In genomic region chrX:95968594-95968965, GRCm38 (mm10) we compare ENCODE assay signal across 9 mouse cellular contexts. TPM values are rescaled to one million over a fixed set of nuclear protein-coding genes. Genes with fewer than 3 reads are reported as not detected.
DNase-seq lines count a peak whose midpoint lies in the region; ATAC-seq and TF ChIP-seq lines count a peak whose summit lies in the region.
"Had no signal": no experiment of that assay in that cellular context is flagged by ENCODE, and none has a peak within 500 bp of the region (broad histone marks: within the 10 kb centered on the region; RNA-seq: fewer than 3 reads in every experiment).

No protein-coding gene starts in this region.

- peak overlapping the region; percentile 57 for H3K4me2 ChIP-seq in forebrain, postnatal 0 days (ENCODE audit: low read depth)

- H3K27ac ChIP-seq in cerebellum, adult 2 months (ENCODE audit: insufficient read depth, low read length) = peak overlapping the region; percentile 94
- H3K27ac ChIP-seq in forebrain, postnatal 0 days (ENCODE audit: low read depth, low read length) = peak overlapping the region; percentile 81
- peak overlapping the region; percentile 67 for H3K27ac ChIP-seq in layer of hippocampus, adult 2 months
- peak overlapping the region; percentile 53; the same call in 1 of the 2 replicates for H3K27ac ChIP-seq in thymus, adult 2 months (ENCODE audit: control insufficient read depth, insufficient read depth, low read length)

- peaks cover 29% of the 10 kb centered on the region for H3K4me1 ChIP-seq in G1E (ENCODE audit: insufficient read depth, low read depth, low read length)
- H3K4me1 ChIP-seq in cerebellum, adult 2 months (ENCODE audit: control insufficient read depth, insufficient read depth, low read length) = no peaks in the 10 kb centered on the region
- no peaks in the 10 kb centered on the region for H3K4me1 ChIP-seq in forebrain, postnatal 0 days (ENCODE audit: insufficient read depth)
- no peaks in the 10 kb centered on the region for H3K4me1 ChIP-seq in lung, adult 2 months (ENCODE audit: control insufficient read depth, insufficient read depth, low read length)
- H3K4me1 ChIP-seq in thymus, adult 2 months (replicated peaks; ENCODE audit: control insufficient read depth, insufficient read depth, low read length) = peaks cover 7% of the 10 kb centered on the region; the same call in 1 of the 2 replicates

- DNase-seq in G1E (ENCODE audit: low spot score) = peak; percentile 67
- peak; percentile 81 to 88 for DNase-seq in cerebellum, adult 2 months
- DNase-seq in forebrain, postnatal 0 days = peak; percentile 86
- DNase-seq in heart, postnatal 4 days = peak; percentile 73
- peak; percentile 63 to 78 for DNase-seq in layer of hippocampus, adult 2 months (ENCODE audit: low spot score in 2 of 2)
- peak; percentile 58 for DNase-seq in lung, adult 2 months
- peak; percentile 85 for DNase-seq in ovary, adult 18-20 months (ENCODE audit: low spot score)
- DNase-seq in thymus, adult 2 months = peak; percentile 80

- H3K9me3 ChIP-seq in G1E (replicated peaks) = no peaks in the 10 kb centered on the region
- no peaks in the 10 kb centered on the region for H3K9me3 ChIP-seq in forebrain, postnatal 0 days (ENCODE audit: low read length)

- no peak for TF ChIP-seq CTCF in G1E (IDR thresholded peaks at IDR 0.05; ENCODE audit: low read depth, low read length)
- TF ChIP-seq CTCF in cerebellum, adult 2 months (IDR thresholded peaks at IDR 0.05; ENCODE audit: borderline replicate concordance, insufficient read depth, low read depth, low read length) = no peak
- TF ChIP-seq CTCF in forebrain, postnatal 0 days (IDR thresholded peaks at IDR 0.05; ENCODE audit: low read depth) = no peak
- TF ChIP-seq CTCF in layer of hippocampus, adult 2 months (conservative IDR thresholded peaks at IDR 0.05) = no peak
- no peak for TF ChIP-seq CTCF in lung, adult 2 months (IDR thresholded peaks at IDR 0.05; ENCODE audit: insufficient read depth, low read length)
- no peak for TF ChIP-seq CTCF in thymus, adult 2 months (IDR thresholded peaks at IDR 0.05; ENCODE audit: borderline replicate concordance, control insufficient read depth, extremely low read depth, insufficient read depth, low read length, poor library complexity)

- H3K9ac ChIP-seq in forebrain, postnatal 0 days = peak overlapping the region; percentile 54

- peak; percentile 26; the same call in 1 of the 2 replicates for TF ChIP-seq POLR2A in cerebellum, adult 2 months (IDR thresholded peaks at IDR 0.05; ENCODE audit: borderline replicate concordance, insufficient read depth, low read length)
- no peak for TF ChIP-seq POLR2A in lung, adult 2 months (IDR thresholded peaks at IDR 0.05; ENCODE audit: borderline replicate concordance, extremely low read depth, low read depth, low read length)
- no peak for TF ChIP-seq POLR2A in thymus, adult 2 months (IDR thresholded peaks at IDR 0.05; ENCODE audit: control insufficient read depth, extremely low read depth, insufficient read depth, low read length, poor library complexity)

- H3K4me3 ChIP-seq in G1E (ENCODE audit: low read depth, low read length) = peak overlapping the region; percentile 73
- peak overlapping the region; percentile 99 for H3K4me3 ChIP-seq in cerebellum, adult 2 months (replicated peaks; ENCODE audit: insufficient read depth, low read depth, low read length)
- peak overlapping the region; percentile 38 for H3K4me3 ChIP-seq in forebrain, postnatal 0 days (ENCODE audit: low read depth, low read length)
- peak overlapping the region; percentile 52 for H3K4me3 ChIP-seq in layer of hippocampus, adult 2 months
- H3K4me3 ChIP-seq in lung, adult 2 months (replicated peaks; ENCODE audit: extremely low read depth, low read depth, low read length) = peak overlapping the region; percentile 68
- peak overlapping the region; percentile 63 for H3K4me3 ChIP-seq in thymus, adult 2 months (ENCODE audit: control insufficient read depth, insufficient read depth, low read length)
- H3K4me3 ChIP-seq: myocyte had no signal

- H3K36me3 ChIP-seq in G1E (replicated peaks) = no peaks in the 10 kb centered on the region
- no peaks in the 10 kb centered on the region for H3K36me3 ChIP-seq in forebrain, postnatal 0 days (ENCODE audit: insufficient read depth)
- H3K36me3 ChIP-seq in thymus, adult 2 months (ENCODE audit: control insufficient read depth, insufficient read depth, low read length) = no peaks in the 10 kb centered on the region

- 9% methylated on average over 6 of the region's 6 CpGs for WGBS in cerebellum, adult 2 months
- 38% methylated on average over 6 of the region's 6 CpGs for WGBS in forebrain, postnatal 0 days
- 25% methylated on average over 6 of the region's 6 CpGs for WGBS in lung, adult 2 months
- 0% methylated on average over 6 of the region's 6 CpGs for WGBS in thymus, adult 2 months

- peak; percentile 78 for ATAC-seq in G1E (ENCODE audit: extremely low read depth, insufficient number of reproducible peaks, low FRiP score, poor library complexity, severe bottlenecking)
- peak; percentile 97 for ATAC-seq in forebrain, postnatal 0 days

- no peaks in the 10 kb centered on the region for H3K27me3 ChIP-seq in G1E (ENCODE audit: insufficient read depth, low read length)
- no peaks in the 10 kb centered on the region for H3K27me3 ChIP-seq in cerebellum, adult 2 months (ENCODE audit: control insufficient read depth, insufficient read depth, low read length)
- H3K27me3 ChIP-seq in forebrain, postnatal 0 days (ENCODE audit: insufficient read depth, low read length) = no peaks in the 10 kb centered on the region
- no peaks in the 10 kb centered on the region for H3K27me3 ChIP-seq in thymus, adult 2 months (ENCODE audit: control insufficient read depth, insufficient read depth, low read length)

RNA-seq across cellular contexts. Expression of gene Las1l, which starts 11.8 kb away (rescaled TPM):
- total RNA-seq in G1E (2014; fragmentation: Nextera tagmentation) (27.5 and 29.6 TPM in 2 replicates), G1E (2017) (26.8 and 31.2 TPM in 2 replicates)
- 8.4 and 16.7 TPM in 2 replicates for polyA plus RNA-seq in G1E (2012)
- 69.2 and 70.0 TPM in 2 replicates for polyA plus RNA-seq in cerebellum, adult 2 months (2012; rRNA removed)
- 33.3 and 51.2 TPM in 2 replicates for total RNA-seq in forebrain, postnatal 0 days (2014; rRNA removed)
- polyA plus RNA-seq in forebrain, postnatal 0 days (2015; fragmentation: Nextera tagmentation; extraction: Ambion mirVana) = 33.1 and 54.4 TPM in 2 replicates
- total RNA-seq in heart, postnatal 4 days (2021) = 10 to 100 TPM; 35.7 to 36.2 TPM
- 10 to 100 TPM; 51.3 to 65.0 TPM for total RNA-seq in layer of hippocampus, adult 2 months (2021)
- 9.6 and 15.9 TPM in 2 replicates for polyA plus RNA-seq in lung, adult 2 months (2012; rRNA removed)
- 13.0 and 13.9 TPM in 2 replicates for polyA plus RNA-seq in thymus, adult 2 months (2012; rRNA removed)

Comparison
In these comparisons a context has a peak if more than half of its experiments do, and no peak if none do; other contexts are left out.
1. Peak in every context shown above with its lines: DNase-seq, ATAC-seq, H3K4me3 ChIP-seq and H3K27ac ChIP-seq.
2. H3K4me3 ChIP-seq: peak in every context shown above with its lines; median percentile 99 in cerebellum, adult 2 months; 73 in G1E; 68 in lung, adult 2 months; 63 in thymus, adult 2 months; 52 in layer of hippocampus, adult 2 months; 38 in forebrain, postnatal 0 days.